Mouse (Mus musculus): ENCODE measurements around the gene Uba2. TPM values are rescaled to one million over a fixed set of nuclear protein-coding genes. Genes with fewer than 3 reads are reported as not detected.
"Not testable (repeated sequence)": the region's sequence is repeated elsewhere in the genome, so short reads cannot be mapped to it uniquely, and the experiment has no call there.

Gene Uba2
- total RNA-seq, 2 experiments from 2014 or later = 82.9 to 92.9 TPM

GRCm38 (mm10) chr7:34167766-34168469 is 1.5 kb downstream of the Uba2 start:
- DNase-seq (ENCODE audit: low spot score in 2 of 2) = peak in 1 of 2 experiments; percentile 31

DNA sequence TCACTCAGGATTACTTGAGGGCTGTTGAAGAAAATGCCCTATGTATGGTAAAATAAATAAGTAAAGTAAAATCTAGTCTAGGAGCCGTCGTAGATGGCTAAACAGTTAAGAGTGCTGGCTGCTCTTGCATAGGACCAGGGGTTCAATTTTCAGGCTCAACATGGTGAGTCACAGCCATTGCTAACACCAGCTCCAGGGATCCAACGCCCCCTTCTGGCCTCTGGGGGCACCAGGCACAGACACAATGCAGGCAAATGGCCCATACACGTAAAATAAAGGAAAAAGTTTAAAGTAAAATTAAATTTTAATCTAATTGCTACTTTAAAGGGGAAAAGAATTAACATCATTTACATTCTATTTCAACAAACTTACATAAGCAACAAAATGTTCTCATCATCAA is 2.5 kb downstream of the Uba2 start:
- no peak for DNase-seq (ENCODE audit: low spot score in 2 of 2)

- no peak for DNase-seq (ENCODE audit: low spot score in 2 of 2)
Measured at GRCm38 (mm10) chr7:34165999-34166398, 3.4 kb downstream of the Uba2 start.

DNA sequence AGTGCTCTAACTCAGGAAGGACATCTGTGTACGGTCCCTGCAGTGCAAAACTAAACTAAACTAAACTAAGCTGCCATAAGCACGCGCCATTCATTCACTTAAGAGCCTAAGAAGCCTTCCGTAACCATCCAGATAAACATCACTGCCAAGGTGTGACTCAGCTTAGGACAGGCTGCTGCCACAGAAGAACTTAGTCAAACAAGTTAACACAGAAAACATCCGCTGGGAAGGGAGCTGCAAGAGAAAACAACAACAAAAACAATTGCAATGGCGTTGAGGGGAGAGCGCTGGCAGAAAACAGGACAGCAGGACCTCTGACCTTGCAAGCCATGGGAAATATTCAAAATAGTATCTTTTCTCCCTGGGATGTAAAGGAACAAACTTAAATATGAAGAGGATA is 4.7 kb downstream of the Uba2 start:
- no peak for DNase-seq (ENCODE audit: low spot score in 2 of 2)

DNA sequence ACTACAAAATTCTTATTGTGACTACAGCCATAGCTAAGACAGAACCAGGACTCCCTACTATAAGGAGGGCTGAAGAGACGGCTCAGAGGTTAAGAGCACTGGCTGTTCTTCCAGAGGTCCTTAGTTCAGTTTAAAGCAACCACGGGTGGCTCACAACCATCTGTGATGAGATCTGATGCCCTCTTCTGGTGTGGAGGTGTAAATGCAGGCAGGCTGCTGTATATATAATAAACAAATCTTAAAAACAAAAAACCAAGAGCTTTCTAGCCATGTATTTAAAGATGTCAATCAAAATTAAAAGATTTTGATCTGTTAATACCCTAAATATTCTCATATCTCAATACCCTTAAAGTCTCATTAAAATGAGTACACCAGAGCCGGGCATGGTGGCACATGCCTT is 10.2 kb downstream of the Uba2 start:
- DNase-seq (ENCODE audit: low spot score in 2 of 2) = no peak

- DNase-seq (ENCODE audit: low spot score in 2 of 2) = no peak
Measured at GRCm38 (mm10) chr7:34157994-34158393, 11.4 kb downstream of the Uba2 start.

DNA sequence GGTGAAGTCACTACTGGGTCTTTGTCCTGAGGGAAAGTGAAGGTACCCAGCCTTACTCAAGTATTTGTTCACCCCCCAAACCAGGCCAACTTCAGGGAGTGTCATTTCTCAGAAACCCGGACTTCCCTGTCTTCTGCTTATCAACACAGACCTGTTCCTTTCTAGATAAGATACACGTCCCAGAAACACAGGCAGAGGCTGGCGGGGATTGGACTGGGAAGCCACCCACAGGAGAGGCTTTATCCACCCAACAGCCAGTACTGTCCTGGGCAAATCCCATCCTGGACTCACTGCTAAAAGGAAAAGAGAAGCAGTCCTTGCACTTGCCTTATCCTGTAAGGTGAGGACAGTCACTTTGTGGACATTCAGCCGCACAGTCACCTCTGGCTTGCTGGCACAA is 22.2 kb downstream of the Uba2 start:
- no peak for DNase-seq (ENCODE audit: low spot score in 2 of 2)

GRCm38 (mm10) chr7:34141123-34141522 is 28.3 kb downstream of the Uba2 start:
- peak in 1 of 2 experiments; percentile 20 for DNase-seq (ENCODE audit: low spot score in 2 of 2)

GRCm38 (mm10) chr7:34139493-34139892 is 29.9 kb downstream of the Uba2 start:
- DNase-seq (ENCODE audit: low spot score in 2 of 2) = no peak

DNA sequence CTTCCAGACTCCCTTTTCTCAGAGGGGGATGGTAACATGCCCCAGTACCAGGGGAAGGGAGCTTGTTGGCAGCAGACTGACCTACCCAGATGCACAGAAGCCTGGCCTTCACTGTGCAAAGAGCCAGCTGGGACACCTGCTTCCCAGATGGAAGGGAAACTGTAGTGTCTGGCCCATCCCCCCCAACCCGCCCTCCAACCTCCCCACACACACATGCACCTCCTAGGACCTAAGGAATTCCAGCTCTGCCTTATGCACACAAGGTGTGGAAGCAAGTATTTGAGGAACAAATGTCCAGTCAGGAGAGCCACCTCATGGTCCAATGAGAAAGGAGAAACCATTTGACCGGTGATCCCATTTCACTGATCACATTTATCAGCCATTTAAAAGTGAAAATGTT is 35.1 kb downstream of the Uba2 start:
- DNase-seq (ENCODE audit: low spot score in 2 of 2) = no peak

GRCm38 (mm10) chr7:34133117-34133762 is 36.2 kb downstream of the Uba2 start, which contains the start of gene Wtip:
Gene Wtip (minus strand): TSS chr7:34133268.
- DNase-seq (ENCODE audit: low spot score in 2 of 2) = peak; percentile 41 to 44

DNA sequence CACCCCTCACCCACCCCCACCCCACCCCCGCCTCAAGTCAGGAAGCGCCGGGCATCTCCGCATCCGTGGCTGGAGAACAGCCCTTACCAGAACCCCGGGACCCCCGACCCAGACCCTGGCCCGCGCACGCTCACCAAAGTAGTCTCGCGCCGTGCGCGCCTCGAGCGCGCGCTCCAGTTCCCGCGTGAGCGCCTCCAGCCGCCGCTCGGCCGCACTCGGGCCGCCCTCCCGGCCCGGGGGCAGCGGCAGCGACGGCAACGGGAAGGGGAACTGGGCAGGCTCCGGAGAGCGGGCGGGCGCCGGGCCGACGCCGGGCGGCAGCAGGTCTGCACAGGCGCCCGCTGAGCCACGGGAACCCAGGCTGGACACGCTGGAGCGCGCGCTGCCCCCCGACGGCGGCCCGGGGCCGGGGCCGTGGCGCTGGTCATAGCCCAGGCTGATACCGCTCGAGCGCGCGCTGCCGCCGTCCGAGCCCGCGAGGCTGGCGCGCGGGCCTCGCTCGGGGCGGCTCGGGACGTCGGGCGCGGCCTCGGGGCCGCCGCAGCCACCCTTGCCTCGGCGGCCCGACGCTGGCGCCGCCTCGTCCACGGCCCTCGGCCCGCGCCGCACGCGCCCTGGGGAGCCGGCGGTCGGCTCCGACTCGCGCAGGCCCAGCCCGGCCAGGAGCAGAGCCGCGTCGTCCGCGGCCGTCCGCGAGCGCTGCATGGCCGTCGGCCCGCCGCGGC is 36.9 kb downstream of the Uba2 start:
- DNase-seq (ENCODE audit: low spot score in 2 of 2) = no peak

- no peak for DNase-seq (ENCODE audit: low spot score in 2 of 2)
Measured at GRCm38 (mm10) chr7:34131959-34132354, 37.4 kb downstream of the Uba2 start.

- no peak for DNase-seq (ENCODE audit: low spot score in 2 of 2)
Measured at GRCm38 (mm10) chr7:34131118-34131517, 38.3 kb downstream of the Uba2 start.

DNA sequence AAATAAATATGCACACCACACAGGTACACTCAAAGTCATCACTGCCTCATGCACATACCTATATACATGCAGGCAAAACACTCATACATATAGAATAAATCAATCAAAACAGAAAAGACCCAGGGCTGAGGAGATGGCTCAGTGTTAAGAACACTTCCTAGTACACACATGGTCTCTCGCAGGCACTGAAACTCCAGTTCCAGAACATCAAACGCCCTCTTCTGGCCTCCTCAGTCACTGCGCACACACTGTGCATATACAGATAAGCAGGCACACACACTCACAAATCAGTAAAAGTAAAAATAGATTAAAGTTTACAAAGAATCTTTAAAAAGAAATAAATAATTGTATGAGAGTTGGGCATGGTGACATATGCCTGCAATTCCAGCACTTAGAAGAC is 43.1 kb downstream of the Uba2 start:
- no peak for DNase-seq (ENCODE audit: low spot score in 2 of 2)

DNA sequence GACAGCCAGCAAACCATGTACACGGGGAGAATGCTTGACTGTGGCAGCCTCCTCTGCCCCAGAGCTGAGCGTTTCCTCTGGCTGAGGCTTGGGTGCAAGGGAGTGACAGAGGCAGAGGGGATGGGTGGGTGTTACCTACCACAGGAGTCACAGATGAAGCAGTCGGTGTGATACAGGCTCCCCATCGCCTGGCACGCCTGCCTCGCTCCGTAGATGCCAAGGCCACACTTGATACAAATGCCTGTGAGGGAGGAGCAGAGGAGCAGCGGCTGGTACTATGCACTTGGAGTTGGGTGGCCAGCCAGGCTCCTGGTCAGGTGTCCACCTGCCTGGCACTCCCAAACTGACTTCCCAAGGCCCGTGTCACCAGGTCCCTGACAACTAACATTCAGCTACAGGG is 44.1 kb downstream of the Uba2 start:
- no peak for DNase-seq (ENCODE audit: low spot score in 2 of 2)

- DNase-seq (ENCODE audit: low spot score in 2 of 2) = peak; percentile 30
Measured at GRCm38 (mm10) chr7:34122987-34123720, 46.2 kb downstream of the Uba2 start.

- DNase-seq (ENCODE audit: low spot score in 2 of 2) = not testable (repeated sequence)
Measured at GRCm38 (mm10) chr7:34120636-34121035, 48.8 kb downstream of the Uba2 start.

GRCm38 (mm10) chr7:34116601-34117000 is 52.8 kb downstream of the Uba2 start:
- DNase-seq (ENCODE audit: low spot score in 2 of 2) = no peak

GRCm38 (mm10) chr7:34109190-34109589 is 60.2 kb downstream of the Uba2 start:
- no peak for DNase-seq (ENCODE audit: low spot score in 2 of 2)

GRCm38 (mm10) chr7:34101276-34101675 is 68.1 kb downstream of the Uba2 start:
- no peak for DNase-seq (ENCODE audit: low spot score in 2 of 2)
